Mouse (Mus musculus) adrenal gland, postnatal 36 days (tissue): Measurements from ENCODE around the gene Dclk1. TPM values are rescaled to one million over a fixed set of nuclear protein-coding genes. Genes with fewer than 3 reads are reported as not detected.

ENCODE experiments used
- DNase-seq, 2 experiments: peaks; one replicate each; pipeline ENCODE4 v3.0.0; 2021; ENCODE audit warnings: mixed read lengths in 1 of 2
- total RNA-seq, 2 experiments: library from RNA; stranded (reverse); gene quantifications; 2 replicates each; pipeline ENCODE4 v1.2.3; 2021

Gene Dclk1
- total RNA-seq, 2 experiments from 2014 or later: 3.6 to 5.2 TPM

DNA sequence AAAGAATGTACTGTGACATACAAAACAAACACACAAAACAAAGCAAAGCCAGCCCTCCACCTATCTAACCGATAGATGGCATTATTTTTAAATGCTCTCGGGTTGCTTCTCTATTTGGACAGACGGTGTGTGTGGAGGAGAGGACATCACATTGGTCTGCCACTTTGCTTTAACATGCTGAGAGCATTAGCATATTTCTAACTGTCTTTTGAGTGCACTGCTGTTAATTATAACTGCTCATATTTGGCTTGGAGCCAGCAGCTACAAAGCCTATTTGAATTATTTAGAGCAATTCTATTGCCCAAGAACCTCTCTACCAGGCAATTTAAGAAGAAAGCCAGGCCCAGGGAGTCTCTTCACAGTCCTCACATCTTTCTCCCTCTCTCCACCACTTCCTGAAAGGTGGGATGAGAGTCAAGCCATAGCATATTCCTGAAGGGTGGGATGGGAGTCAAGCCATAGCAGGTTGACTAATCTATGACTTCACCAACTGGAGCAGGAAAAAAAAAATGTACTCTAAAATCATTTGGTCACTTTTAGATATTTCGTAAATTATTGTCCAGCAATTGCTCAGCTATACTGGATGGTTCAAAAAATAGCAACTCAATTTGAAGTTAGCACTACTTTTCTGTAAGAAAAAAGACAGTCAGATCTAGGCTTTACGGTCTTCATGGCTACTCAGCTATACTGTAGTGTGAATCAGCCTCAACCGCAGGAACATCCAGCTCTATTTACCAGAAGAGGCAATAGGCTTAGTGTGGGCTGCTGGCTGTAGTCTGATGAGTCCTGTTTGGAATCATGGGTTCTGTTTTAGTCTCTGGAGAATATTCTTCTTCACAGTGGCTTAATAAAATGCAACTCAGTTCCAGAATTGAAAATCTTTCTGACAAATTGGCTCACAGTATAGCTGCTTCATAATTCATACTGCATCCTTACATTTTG is 155.9 kb downstream of the Dclk1 start:
- DNase-seq: no peak

DNA sequence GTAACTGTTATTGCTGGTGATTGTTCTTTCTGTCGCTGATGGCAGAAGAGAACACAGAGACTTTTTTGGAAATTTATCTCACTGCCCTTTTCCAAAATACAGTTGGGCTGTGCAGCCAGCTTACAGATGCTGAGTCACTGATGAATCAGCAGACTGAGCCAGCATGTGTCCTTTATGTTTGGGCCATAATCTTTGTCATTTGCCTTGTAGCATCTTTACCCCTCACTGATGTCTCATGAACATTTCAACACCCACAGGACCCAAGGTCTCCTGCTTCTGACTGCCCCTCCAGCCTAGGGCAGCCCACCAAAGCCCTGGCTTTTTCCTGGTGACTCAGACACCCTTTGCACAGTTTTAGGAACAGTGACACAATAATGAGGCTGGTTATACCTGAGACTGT is 159.1 kb downstream of the Dclk1 start:
- DNase-seq: peak; percentile 50 to 59

DNA sequence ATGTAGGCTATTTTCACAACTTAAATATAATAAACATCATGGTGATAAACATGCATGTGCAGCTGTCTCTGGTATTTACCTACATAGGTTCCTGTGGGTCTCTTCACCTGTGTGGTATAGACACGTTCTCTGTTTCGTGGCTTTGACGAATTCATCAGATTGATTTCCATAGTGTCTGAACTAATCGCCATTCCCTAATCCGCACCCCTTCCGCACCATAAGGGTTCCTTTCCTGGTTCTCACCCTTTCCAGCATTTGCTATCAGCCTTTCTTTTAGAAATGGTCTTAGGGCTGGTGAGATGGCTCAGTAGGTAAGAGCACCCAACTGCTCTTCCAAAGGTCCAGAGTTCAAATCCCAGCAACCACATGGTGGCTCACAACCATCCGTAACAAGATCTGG is 162.6 kb downstream of the Dclk1 start:
- no peak for DNase-seq

DNA sequence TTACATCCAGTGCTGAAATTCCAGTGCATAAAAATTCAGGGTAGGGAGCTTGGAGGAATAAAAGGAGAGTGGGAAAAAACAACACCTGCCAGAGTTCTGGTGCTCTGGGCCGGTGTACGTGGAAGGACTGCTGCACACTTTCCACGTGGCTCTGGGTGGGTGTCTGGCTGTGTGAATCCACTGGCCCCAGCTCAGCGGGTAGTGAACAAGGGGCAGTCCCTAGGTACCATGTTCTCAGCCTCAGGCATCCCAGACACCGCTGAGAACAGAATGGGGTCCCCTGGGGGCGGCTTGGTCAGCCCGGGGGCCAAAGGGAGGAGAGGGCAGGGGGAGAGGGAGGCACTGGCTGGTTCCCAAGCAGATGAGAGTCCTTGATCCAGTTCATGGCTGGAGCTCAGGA is 164.5 kb downstream of the Dclk1 start:
- no peak for DNase-seq

DNA sequence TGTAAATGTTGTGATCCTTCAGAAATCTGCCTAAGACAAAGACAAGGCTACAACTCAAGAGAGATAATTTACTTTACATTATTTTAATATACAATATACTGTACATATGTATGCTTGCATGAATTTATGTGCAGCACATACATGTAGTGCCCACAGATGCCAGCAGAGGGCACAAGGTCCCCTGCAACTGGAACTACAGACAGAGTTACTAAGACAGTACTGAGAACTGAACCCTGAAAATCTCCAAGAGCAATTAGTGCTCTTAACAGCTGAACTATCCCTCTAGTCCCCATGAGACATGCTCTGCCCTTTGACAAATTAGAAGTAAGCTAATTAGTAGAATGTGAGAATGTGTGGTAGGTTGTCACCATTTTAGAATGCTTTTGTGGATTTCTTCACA is 169.4 kb downstream of the Dclk1 start:
- DNase-seq: no peak

DNA sequence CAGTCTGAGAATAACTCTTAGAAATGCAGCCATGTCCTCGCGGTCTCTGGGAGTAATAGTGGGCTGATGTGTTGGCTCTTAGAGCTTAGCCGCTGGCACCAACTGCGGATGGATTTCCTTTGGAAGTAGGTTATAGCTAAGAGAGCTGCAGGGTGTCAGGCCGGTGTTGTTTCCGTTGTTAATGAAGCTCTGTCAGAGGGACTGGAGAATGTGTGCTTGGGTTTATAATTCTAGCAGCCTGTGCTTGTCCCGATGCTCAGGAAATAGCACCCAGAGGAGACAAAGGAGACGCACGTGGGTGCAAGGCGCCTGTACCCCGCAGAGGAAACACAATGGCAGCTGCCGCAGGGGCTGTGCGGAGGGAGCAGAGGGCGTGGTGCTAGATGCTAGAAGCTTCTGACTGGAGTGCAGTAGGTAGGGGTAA is 173.4 kb downstream of the Dclk1 start:
- no peak for DNase-seq

DNA sequence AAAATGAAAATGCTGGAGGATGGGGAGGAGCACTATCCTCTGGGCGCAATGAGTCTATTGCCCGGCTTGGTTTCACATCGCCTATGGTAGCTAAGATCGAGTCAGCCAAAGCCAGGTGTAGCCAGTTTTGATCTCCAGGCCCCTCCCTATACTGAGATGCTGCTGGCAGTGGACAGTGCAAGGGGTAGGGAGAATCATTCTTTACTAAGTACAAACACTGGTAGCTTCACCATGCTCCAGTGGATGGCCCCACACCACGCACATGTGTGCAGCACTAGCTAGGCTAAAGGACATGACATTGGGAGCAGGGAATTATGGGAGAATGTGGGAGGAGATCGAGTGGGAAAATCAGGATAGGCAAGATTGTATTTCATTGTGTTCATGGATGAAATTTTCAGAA is 176.7 kb downstream of the Dclk1 start:
- DNase-seq: no peak

DNA sequence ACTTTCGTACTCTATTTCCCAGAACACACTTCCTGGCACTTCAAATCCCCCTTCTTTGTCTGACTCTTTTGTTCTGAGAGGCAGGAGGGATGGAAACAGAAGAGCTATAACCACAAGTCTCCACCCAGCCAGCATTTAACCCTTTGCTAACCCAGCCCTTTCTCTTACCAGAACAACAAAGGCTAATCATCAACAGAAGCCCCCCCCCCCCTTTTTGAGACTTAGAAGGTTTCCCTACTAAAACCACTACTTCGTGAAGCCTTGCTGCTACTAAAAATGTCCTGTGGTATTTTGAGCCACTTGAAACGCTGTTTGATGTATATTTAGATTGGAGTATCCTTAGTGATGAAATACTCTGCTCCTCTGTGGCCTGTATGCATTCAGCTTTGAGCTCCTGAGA is 177.2 kb downstream of the Dclk1 start:
- DNase-seq: no peak

DNA sequence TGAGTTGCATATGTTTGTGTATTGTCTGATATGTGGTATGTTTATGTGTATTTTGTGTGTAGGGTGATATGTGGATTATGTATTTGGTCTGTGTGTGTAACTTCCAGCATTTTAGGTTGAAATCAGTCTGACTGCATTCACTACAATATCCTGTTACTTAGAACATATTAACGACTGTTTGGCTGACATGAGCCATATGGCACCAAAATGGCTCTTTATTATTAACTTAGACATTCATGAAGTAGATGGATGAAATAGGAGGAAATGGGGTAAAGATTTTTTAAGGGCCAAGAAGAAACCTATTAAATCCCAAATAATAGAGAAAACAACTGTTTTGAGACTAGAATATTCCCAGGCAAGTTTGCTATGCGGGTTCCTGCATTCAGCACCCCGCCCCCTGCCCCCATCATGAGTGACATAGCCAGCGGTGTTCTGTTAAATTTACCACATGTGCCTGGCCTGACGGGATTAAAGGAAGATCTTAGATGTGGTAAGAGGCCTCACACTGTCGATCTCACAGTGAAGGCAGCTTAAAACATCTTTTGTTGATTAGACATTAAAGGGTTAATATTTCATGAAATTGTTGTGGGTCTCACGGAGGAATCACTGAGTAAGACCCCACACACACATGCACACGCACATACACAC is 178.4 kb downstream of the Dclk1 start:
- DNase-seq: no peak

DNA sequence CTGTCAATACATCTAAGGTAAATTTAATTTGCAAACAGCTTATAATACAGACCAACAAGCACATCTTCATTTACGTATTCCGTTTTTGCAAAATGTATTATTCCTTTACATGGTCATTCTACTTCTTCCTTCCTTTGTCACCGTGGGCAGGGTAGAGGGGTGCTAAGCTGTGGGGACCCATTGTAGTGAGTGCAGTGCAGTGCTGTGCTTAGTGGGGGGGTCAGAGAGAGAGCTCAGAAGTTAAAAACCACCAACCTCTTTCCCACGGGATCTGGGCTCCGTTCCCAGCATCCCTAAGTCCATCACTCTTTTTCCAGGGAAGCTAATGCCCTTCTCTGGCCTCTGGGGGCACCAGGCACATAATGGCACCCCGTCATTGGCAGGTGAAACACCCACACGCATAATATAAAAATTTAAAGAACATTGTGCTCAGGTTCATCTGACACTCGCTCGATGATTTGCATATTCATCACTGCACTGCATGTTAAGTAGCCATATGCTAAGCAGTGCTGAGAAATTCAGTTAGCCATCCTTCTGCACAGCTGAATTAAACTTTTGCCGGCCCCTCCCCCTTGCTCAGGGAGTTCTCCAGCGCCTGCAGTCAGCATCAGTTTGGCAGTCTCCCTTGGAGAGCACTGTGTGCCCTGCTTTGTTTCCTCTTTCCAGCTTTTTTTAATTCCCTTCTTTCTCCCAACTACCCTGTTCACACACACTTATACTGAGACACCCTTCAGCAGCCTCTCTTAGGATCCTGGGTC is 181.7 kb downstream of the Dclk1 start:
- DNase-seq: no peak

DNA sequence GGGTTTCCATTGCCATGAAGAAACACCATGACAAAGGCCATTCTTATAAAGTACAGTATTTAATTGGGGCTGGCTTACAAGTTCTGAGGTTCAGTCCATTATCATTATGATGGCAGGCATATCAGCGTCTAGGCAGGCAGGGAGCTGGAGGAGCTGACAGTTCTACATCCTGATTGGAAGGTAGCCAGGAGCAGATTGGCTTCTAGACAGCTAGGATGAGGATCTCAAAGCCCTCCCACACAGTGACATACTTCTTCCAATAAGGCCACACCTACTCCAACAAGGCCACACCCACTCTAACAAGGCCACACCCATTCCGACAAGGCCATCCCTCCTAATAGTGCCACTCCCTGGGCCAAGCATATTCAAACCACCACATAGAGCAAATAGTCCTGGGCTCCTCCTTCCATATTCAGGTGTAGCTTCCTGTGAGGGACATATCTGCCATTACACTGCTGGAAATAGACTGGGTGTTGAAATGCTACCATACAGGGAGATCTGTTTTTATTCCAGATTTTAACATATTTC is 187.9 kb downstream of the Dclk1 start:
- DNase-seq: no peak

DNA sequence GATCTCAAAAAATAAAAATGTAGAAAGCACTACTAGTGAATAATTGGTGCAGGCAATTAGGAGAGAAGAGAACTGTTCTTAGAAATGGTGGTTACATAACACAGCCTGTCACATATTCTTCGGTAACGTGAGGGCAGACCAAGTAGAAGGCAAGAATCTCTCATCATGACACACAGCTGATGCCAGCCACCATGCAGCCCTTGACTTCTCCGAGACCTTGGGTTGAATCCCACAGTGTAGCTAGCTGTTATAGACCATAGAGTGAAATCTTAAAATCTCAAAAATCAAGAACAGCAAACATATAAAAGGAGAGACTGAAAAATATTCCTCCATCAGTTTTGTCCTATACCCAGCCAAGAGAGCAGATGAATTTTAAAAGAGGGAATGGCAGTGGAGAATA is 189.1 kb downstream of the Dclk1 start:
- peak in 1 of 2 experiments; percentile 16 for DNase-seq

DNA sequence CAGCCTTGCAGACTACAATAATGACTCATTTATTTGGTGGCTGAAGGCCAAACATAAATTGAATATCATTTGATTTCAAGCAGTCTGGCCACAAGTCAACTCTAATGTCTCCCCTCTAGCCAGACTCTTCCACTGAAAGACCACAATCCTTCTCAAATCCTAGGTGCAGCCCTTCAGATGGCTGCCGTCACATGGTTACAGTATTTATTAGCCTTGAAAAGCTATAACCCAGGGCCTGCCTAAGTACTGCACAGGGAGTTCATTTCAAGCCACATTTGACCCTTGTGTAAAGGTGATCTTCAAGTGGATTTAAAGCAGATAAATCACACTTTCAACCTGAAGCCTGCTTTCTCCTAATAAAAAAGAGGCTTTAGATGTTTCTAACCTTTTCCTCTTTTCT is 192.1 kb downstream of the Dclk1 start:
- DNase-seq: no peak

DNA sequence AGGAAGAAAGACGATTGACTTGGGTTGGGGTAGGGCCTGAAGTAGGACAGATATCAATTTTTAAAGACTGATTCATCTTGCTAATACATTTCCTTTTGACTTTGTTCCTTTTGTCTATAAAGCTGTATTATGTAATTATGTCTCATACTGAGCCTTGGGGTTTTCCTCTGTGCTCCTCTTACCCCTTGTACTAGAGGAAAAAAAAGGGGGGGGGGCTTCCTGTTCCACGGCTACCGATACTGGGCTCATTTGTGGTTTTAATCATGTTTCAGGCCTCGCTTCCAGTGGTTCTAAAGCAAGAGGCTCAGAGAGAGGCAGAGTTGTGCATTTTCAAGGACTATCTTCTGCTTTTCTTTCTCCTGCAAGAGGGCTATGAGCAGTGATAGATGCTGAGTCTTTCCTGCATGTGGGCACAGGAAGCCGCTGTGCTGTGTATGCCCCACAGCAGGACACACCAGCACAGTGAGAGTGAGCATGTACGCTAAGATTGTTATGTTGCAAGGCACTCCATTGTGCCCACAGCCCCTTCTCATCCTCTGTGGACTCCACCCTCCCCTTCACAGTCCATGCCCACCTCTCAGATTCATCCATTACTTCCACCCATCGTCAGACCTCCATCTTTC is 196.8 kb downstream of the Dclk1 start:
- no peak for DNase-seq

DNA sequence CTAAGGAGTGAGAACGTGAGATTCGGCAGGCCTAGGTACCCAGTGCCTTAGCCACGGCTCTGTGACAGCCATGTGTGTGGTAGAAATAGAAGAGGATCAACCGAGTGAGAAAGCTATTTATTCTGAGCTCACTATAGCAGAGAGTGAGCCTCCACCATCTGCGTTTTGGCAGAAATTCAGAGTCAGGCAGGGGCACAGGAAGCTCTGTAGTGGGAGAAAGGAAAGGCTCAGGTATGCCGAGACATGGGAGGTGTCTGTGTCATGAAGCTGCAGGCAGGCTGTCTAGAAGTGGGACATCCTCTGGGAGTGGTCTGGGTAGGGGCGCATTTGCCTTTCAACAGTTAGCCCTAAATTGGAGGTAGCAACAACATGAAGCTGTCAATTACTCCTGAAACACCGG is 198.2 kb downstream of the Dclk1 start:
- no peak for DNase-seq

DNA sequence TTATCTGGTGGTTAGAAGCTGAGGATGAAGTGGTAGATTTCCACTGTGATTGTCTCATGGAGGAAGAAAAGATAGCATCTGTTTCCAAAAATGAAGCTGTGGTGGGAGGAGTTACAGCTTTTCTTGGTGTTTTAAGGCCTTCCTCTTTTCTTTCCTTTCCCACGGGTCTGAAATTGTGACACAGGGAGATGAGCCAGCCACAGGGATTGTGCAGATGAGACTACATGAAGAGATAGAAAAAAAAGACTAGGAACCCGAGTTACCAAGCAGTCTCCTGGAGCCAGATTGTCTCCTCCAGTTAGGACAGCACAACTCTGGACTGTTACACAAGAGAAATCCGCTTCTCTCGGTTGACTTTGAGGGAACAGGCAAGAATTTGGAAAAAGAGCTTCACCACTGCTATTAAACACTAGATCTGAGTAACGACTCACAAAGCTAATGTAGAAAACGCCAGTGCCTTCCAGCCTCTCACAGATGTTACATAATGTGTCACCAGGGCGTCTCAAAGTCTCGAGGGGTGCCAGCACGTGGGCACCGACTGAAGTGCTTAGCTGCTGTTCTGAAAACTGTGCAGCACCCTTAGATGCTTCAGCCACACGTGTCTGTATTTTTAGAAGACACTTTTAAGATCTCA is 200.0 kb downstream of the Dclk1 start:
- no peak for DNase-seq

DNA sequence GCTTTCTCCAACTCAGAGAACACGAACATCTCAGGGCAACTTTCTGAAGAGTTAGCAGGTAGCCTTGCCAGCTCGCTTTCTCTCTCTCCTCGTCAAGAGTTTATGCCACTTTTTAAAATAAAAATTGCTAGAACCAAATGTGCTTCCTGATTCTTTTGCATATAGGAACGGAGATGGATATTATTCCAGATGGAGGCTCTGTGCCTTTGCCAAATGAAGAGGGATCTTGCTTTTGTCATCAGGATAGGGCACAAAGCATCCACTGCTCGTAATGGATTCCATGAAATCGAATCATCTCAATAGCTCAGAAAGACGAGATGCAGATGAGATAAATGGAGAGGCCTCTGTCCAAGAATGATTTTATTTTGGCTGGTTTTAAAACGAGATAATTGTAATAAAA is 201.1 kb downstream of the Dclk1 start:
- DNase-seq: no peak

DNA sequence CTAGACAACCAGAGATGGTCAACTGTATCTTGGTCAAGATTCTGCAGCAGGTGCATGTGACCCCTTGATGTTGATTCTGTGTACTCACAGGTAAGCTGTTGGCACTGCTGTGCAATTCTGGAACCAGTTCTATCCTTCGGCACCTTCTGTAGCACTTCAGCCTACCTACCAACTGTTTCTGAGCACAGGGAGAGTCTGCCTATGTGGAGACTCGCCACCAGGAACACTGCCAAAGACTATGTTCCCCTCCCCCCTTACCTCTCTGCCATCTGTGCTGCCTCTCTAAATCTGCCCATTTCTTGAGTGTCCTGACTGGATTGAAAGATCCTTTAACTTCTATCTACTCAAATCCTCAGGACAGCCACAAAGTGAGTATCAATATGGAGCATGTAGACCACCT is 201.6 kb downstream of the Dclk1 start:
- no peak for DNase-seq

DNA sequence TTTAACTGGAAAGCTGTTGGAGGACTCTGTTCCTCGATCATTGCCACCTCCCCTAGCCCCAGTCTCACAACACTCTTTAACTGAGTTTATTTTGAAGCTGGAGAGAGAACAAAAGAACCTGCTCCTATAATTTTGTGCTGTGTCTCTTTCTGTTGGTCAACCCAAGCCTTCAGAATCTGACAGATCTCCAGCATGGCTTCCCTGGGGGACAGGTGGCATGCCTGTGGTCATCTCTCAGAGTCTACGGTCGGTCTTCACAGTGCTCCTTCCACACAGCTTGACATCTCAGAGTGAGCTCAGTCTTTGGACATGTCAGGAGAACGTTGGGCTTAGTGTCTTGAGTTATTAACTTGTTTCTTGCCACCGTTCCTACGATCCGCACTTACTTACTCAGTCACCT is 204.5 kb downstream of the Dclk1 start:
- DNase-seq: no peak

DNA sequence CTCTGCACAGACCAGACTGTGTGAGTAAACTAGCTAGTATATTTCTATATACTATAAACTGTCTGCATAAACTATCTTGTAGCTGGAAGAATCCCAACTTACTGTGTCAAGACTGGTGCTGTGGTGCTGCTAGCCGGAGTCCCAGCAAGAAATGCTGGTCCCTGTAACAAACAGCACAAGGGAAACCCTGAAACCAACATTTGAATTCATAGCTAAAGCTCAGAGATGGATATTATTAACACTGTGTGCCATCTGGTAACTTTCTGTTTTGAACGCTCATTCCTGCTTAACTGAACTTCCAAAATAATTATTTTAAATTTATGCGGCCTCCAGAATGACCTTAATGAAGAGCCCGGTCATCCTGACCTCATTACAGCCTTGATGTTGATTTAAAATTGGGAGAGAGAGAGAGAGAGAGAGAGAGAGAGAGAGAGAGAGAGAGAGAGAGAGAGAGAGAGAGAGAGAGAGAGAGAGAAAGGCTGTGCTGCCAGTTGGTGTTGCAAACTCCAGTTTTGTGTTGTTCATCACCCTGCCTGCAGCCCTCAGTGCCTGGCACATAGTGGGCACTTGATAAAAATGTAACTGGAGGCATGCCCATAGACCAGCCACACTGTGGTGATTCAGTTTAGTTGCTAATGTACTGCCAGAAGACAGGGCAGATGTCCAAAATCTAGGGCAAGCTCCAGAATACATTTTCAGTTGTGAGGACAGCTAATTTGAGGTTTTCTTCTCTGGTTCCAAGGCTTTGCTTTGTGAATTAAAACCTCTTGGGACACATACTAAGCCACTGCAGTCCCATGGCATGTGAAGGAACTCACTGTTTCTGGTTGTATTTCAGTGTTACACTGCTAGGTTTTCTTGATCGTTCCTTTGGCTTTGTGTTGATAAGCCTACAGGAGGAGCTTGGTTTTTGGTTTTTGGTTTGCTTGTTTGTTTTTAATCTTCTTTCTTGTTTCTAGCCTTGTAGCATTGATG is 205.6 kb downstream of the Dclk1 start:
- DNase-seq: peak; percentile 61 to 65
